Mouse (Mus musculus) lung, embryonic 14.5 days (tissue): ENCODE data around the gene Olfr71. TPM values are rescaled to one million over a fixed set of nuclear protein-coding genes. Genes with fewer than 3 reads are reported as not detected.

Experiments used
- ATAC-seq: fragments of 200-750 bp; cut with Nextera tagmentation; 2 replicates; pipeline ENCODE4 v1.8.0; 2017; ENCODE audit warnings: mild to moderate bottlenecking, moderate TSS enrichment, moderate library complexity; ENCODE audit not compliant: insufficient read depth
- DNase-seq: peaks from one replicate; pipeline ENCODE4 v3.0.0-alpha.2; 2015
- H3K27ac ChIP-seq: fragments of 300-500 bp; sonication (generic); 2 replicates; pipeline ENCODE4 v1.5.1; 2014; ENCODE audit warnings: low read depth, mild to moderate bottlenecking, moderate library complexity
- H3K27me3 ChIP-seq: fragments of 300-500 bp; sonication (generic); 2 replicates; pipeline ENCODE4 v1.6.1; 2014; ENCODE audit warnings: low read length, control low read depth; ENCODE audit not compliant: insufficient read depth
- H3K36me3 ChIP-seq: fragments of 300-500 bp; sonication (generic); 2 replicates; pipeline ENCODE4 v1.6.1; 2014; ENCODE audit warnings: control low read depth; ENCODE audit not compliant: insufficient read depth
- H3K4me1 ChIP-seq: fragments of 300-500 bp; sonication (generic); 2 replicates; pipeline ENCODE4 v1.6.1; 2014; ENCODE audit warnings: antibody characterized with exemption, control low read depth; ENCODE audit not compliant: insufficient read depth
- H3K4me2 ChIP-seq: fragments of 300-500 bp; sonication (generic); 2 replicates; pipeline ENCODE4 v1.6.1; 2014; ENCODE audit warnings: mild to moderate bottlenecking
- H3K4me3 ChIP-seq: fragments of 300-500 bp; sonication (generic); 2 replicates; pipeline ENCODE4 v1.5.1; 2014; ENCODE audit warnings: low read depth, low read length
- H3K9ac ChIP-seq: fragments of 300-500 bp; sonication (generic); 2 replicates; pipeline ENCODE4 v1.6.1; 2014
- H3K9me3 ChIP-seq: fragments of 300-500 bp; sonication (generic); 2 replicates; pipeline ENCODE4 v1.6.1; 2016; ENCODE audit warnings: low read depth, low read length, control low read depth
- CTCF ChIP-seq: IDR thresholded peaks from 2 replicates; pipeline ENCODE4 v1.5.1; 2016; ENCODE audit warnings: antibody characterized with exemption, low read depth
- WGBS: fragments of 180-500 bp; shearing (Covaris S2); extraction: QIAGEN DNeasy Blood & Tissue Kit; methylation state at CpG from one replicate; pipeline ENCODE4 v1.1.7; 2014; 5-methylcytosine and 5-hydroxymethylcytosine counted together
- polyA plus RNA-seq: library from polyadenylated mRNA; unstranded; fragments of >200 nt; fragmentation: Nextera tagmentation; extraction: Ambion mirVana; gene quantifications from 2 replicates; pipeline ENCODE4 v1.2.1, GENCODE M21; 2014

The Olfr71 gene
- not detected in 2 replicates for polyA plus RNA-seq

DNA sequence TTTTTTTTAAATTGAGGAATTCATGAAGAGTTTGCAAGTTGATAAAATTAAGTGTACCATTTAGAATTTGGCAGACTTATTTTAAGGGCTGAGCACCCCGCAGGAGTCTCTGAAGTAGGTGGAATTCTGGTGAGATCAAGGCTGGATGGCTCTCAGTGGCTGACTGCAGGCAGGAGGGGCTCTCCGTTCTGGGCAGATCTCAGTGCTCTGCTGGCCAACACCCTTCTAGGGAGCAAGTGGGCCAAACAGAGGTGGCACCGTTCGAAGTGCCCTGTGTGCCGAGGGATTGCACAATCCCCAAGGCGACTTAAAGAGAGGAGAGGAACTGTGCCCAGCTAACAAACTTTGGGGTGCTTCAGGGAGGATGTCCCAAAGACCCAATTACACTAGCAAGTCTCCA is at the start of gene Olfr71:
TSS of gene Olfr71 (minus strand) at position 387 of the 400 bp plus-strand sequence.
- no peaks in the 10 kb centered on the region for H3K9me3 ChIP-seq
- no peaks in the 10 kb centered on the region for H3K4me1 ChIP-seq
- H3K4me2 ChIP-seq, result no peak within 1 kb of the TSS
- H3K27me3 ChIP-seq, result no peaks in the 10 kb centered on the region
- WGBS, result 54% methylated on average over 6 of the region's 6 CpGs
- TF ChIP-seq CTCF, result no peak
- H3K9ac ChIP-seq, result no peak within 1 kb of the TSS
- H3K27ac ChIP-seq, result no peak within 1 kb of the TSS
- ATAC-seq (no peak), DNase-seq (peak; percentile 22)
- H3K36me3 ChIP-seq, result no peaks in the 10 kb centered on the region
- H3K4me3 ChIP-seq, result no peak within 1 kb of the TSS

DNA sequence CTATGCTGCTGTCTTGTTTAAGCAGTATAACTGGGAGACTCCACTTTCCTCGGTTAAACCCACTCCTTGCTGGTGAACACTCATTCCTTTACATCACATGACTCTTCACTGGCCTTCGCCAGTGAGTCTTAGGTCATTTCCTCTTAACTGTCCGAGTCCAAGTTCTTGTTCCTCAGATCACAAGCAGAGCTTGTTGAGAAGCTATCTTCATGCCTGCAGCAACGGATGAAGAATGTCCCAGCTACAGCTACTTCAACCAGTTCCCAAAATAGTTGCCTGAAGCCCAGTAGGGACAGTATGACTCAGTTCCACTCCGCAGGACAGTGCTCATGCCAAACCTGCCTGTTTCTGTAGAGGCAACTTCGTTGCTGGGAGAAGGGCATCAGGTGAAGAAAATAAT is 47.2 kb upstream of the Olfr71 start:
- ATAC-seq, result no peak
- no peak overlapping the region for H3K4me3 ChIP-seq
- no peak for DNase-seq
- no peak for TF ChIP-seq CTCF
- no peaks in the 10 kb centered on the region for H3K27me3 ChIP-seq
- H3K9me3 ChIP-seq, result no peaks in the 10 kb centered on the region
- no peak overlapping the region for H3K9ac ChIP-seq
- 62% methylated on average over 6 of the region's 6 CpGs for WGBS
- H3K27ac ChIP-seq, result no peak overlapping the region
- no peaks in the 10 kb centered on the region for H3K4me1 ChIP-seq
- H3K36me3 ChIP-seq, result no peaks in the 10 kb centered on the region
- no peak overlapping the region for H3K4me2 ChIP-seq

DNA sequence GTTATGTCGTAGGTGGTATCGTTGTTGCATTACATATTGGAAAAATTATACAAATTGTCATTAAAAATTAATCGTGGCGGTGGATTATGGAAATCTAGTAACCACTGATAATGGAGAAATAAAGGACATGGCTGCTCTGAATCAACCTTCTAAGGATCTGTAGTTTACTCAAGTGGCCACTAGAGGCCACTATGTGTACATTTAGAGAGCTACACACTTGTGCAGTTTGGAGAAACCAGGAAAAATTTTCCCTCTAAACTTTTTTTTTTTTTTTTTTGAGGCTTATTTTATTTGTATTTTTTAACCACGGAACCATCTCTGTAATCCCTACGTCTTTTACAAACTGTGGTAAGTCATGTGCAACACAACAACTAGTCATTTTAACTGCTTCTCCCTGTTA is 35.1 kb upstream of the Olfr71 start:
- H3K4me2 ChIP-seq, result no peak overlapping the region
- peak; percentile 70 for TF ChIP-seq CTCF
- no peaks in the 10 kb centered on the region for H3K36me3 ChIP-seq
- WGBS, result 11% methylated on average over 6 of the region's 6 CpGs
- no peaks in the 10 kb centered on the region for H3K4me1 ChIP-seq
- ATAC-seq (no peak), DNase-seq (peak; percentile 85)
- H3K4me3 ChIP-seq, result no peak overlapping the region
- no peak overlapping the region for H3K27ac ChIP-seq
- H3K9me3 ChIP-seq, result no peaks in the 10 kb centered on the region
- H3K9ac ChIP-seq, result no peak overlapping the region
- no peaks in the 10 kb centered on the region for H3K27me3 ChIP-seq

DNA sequence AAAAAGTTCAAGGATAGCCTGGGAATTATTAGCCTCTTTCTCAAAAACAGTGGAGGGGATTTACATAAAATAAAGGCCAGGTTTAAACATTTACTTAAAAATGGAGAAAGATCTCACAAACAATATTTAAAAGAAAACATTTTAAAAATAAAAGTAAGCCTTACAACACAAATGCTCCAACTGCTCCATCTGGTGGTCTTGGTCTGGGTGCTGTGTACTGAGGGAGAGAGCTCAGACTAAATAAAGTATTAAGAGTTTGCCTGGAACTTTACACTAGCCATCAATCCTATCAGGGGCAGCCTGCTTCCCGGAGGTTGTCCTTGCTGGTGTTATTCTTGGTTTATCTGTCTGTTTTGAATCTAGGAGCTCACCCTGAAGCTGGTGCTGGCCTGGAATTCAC is 33.0 kb upstream of the Olfr71 start:
- H3K4me3 ChIP-seq, result no peak overlapping the region
- 13% methylated on average over 1 of the region's 1 CpGs for WGBS
- no peaks in the 10 kb centered on the region for H3K9me3 ChIP-seq
- no peak overlapping the region for H3K27ac ChIP-seq
- no peak overlapping the region for H3K4me2 ChIP-seq
- no peaks in the 10 kb centered on the region for H3K36me3 ChIP-seq
- no peaks in the 10 kb centered on the region for H3K27me3 ChIP-seq
- no peak for ATAC-seq
- H3K9ac ChIP-seq, result no peak overlapping the region
- peak; percentile 23 for TF ChIP-seq CTCF
- no peaks in the 10 kb centered on the region for H3K4me1 ChIP-seq
- no peak for DNase-seq

GRCm38 (mm10) chr4:43742637-43743036 is 32.6 kb upstream of the Olfr71 start:
- Histone ChIP-seq H3K27ac (no peak overlapping the region), H3K4me2 (no peak overlapping the region), H3K4me3 (no peak overlapping the region), H3K9me3 (no peaks in the 10 kb centered on the region), H3K27me3 (no peaks in the 10 kb centered on the region), H3K9ac (no peak overlapping the region), H3K36me3 (no peaks in the 10 kb centered on the region), H3K4me1 (no peaks in the 10 kb centered on the region)
- ATAC-seq, result no peak
- TF ChIP-seq CTCF, result no peak
- 26% methylated on average over 4 of the region's 4 CpGs for WGBS
- DNase-seq, result no peak

DNA sequence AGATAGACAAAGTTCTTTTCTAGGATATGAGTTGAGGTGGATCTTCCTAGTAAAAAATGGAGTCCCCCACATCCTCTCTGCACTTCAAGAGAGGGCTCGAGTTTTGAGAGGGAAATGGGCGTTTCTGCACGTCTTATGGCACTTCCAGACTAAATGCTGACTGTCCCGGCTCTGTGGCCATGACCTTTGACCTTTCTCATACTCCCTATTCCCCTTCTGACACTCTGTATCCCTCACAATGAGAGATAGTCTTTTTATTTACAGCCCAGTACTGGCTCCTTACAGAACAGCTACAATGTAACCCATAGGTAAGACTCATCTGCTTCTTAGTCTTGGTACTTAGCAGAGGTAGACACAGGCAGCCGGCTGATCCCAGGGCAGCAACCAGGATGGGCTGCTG is 31.5 kb upstream of the Olfr71 start:
- H3K36me3 ChIP-seq, result no peaks in the 10 kb centered on the region
- TF ChIP-seq CTCF, result no peak
- H3K4me3 ChIP-seq, result no peak overlapping the region
- H3K9ac ChIP-seq, result no peak overlapping the region
- no peak overlapping the region for H3K27ac ChIP-seq
- H3K4me2 ChIP-seq, result no peak overlapping the region
- ATAC-seq, result no peak
- 50% methylated on average over 5 of the region's 5 CpGs for WGBS
- DNase-seq, result no peak
- H3K27me3 ChIP-seq, result no peaks in the 10 kb centered on the region
- no peaks in the 10 kb centered on the region for H3K9me3 ChIP-seq
- no peaks in the 10 kb centered on the region for H3K4me1 ChIP-seq

DNA sequence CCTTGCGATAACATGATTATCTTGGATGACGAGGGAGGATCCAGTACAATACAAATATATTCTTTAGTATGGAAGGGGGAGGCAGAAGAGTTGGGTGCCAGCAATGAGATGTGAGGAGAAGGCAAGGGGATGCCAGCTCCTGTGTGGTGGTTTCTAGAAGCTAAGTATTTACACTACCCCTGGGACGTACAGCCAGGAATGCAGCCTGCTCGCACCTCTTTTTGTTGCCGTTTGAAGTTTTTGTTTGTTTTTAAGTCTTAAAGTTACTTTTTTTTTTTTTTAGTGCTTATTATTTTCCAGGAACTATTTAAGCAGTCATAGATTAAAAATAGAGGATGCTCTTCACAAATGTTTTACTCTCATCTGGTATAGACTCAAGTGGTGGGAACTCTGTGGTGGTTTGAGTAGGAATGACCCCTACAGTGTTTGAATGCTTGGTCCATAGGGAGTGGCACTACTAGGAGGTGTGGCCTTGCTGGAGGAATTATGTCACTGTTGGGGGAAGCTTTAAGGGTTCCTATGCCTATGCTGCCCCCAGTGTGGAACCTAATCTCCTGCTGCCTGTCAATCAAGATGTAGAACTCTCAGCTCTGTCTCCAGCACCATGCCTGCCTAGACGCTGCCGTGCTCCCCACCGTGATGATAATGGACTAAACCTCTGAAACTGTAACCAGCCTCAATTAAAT is 29.1 kb upstream of the Olfr71 start:
- H3K27ac ChIP-seq, result no peak overlapping the region

More for the DNA sequence above, 29.1 kb upstream of the Olfr71 start:
- Histone ChIP-seq H3K36me3 (no peaks in the 10 kb centered on the region), H3K9ac (no peak overlapping the region), H3K4me2 (no peak overlapping the region), H3K4me1 (no peaks in the 10 kb centered on the region), H3K27me3 (no peaks in the 10 kb centered on the region), H3K9me3 (no peaks in the 10 kb centered on the region), H3K4me3 (no peak overlapping the region)
- WGBS, result 51% methylated on average over 8 of the region's 8 CpGs
- DNase-seq (no peak), ATAC-seq (no peak)
- no peak for TF ChIP-seq CTCF
